Mouse (Mus musculus) induced T-regulatory cell, adult 2 months (primary cell): ENCODE measurements at regions not wholly inside any gene's neighbourhood (a gene's known extent, or its start where the extent isn't known, plus 50 kb on each side); places are given as distances from the start of the nearest gene placed in this dataset.
A peak's percentile ranks its signal among the peaks of the same experiment; 100 is the strongest.

Source experiments
- DNase-seq: peaks from one replicate; pipeline ENCODE4 v3.0.0-alpha.2; 2012; ENCODE audit warnings: low read depth

- DNase-seq = no peak
Measured at GRCm38 (mm10) chr7:114345860-114346259, 69.2 kb upstream of the Pde3b start.

DNA sequence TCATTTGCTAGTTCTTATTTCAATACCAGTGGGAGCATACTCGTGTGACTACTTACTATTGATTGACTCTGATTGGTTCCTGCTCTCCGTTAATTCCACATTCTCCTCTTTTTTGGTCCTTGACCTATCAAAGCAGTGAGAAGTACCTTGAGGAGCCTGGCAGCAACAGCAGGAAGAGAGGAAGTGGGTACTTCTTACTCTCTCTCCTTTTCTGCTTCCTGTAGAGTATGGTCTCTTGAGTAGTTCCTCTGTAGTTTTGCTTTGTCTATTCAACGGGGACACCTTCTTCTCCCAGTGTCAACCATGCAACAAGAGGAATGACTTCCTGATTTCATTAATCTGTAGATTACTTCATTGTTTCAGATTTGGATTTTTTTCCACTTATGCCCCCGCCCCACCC is 68.1 kb upstream of the Pde3b start:
- DNase-seq = peak; percentile 9

DNA sequence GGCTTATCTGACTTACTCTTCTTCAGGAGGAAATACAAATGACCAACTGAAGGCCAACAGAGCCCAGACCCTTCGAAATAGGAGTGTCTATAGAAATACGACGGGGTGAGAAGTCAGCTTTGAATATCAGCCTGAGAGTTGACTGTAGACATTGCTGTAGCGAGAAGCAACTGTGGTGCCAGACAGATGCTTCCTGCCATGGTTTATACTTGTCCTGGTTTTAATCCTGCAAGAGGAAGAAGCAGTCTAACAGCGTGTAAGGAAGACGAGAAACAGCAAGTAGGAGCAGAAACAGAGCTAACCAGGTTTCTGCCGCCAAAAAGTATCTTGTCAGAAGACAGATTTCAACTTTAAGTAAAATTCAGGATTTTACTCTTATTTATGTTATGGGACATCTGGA is 64.1 kb upstream of the Pde3b start:
- DNase-seq = no peak

DNA sequence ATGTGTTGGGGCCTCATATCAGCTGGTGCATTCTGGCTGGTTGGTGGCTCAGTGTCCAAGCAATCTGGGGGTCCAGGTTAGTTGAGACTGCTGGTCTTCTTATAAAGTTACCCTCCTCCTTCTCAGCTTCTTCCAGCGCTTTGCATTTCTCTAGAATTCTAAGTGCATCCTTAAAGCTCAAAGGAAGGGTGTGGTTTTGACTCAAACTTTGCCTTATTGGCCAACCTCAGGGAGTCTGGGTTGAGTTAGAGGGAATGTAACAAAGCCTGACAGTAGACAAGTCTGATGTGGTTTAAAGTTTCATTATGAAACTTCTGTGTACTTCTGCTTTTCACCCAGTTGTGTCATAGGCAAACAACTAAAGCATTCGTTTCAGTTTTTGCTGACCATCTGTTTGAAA is 58.7 kb upstream of the Pde3b start:
- peak; percentile 39 for DNase-seq

- no peak for DNase-seq
Measured at GRCm38 (mm10) chr7:114362166-114362565, 52.9 kb upstream of the Pde3b start.

- no peak for DNase-seq
Measured at GRCm38 (mm10) chr7:114364041-114364440, 51.0 kb upstream of the Pde3b start.
